Mouse (Mus musculus): ENCODE measurements around the gene Il12rb2.

DNA sequence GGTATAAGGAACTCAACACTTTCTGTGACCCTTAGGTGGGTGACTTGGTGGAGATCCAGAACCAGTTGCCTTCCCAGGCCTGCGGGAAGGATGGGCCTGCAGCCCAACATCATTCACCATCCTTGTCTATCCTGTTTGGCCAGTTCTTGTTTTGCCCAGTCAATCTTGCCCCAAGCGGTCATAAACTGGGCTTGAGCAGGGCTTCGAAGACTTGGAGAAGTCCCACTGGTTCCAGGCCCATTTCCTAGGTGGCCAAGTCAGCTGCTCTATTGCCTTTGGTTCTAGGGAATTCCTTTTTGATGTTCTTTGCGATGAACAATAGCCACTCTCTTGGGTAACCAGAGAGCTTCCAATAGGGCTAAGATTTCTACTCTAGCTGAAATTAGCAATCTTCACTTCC lies 124.9 kb downstream of the Il12rb2 start:
- TF ChIP-seq CTCF (IDR thresholded peaks at IDR 0.05; ENCODE audit: low read depth) = no peak
- no peak for TF ChIP-seq EP300 (optimal IDR thresholded peaks at IDR 0.05)
